Mouse (Mus musculus) CD8-positive naive resting alpha-beta T cell, adult 2 months (primary cell): ENCODE measurements around the gene Ascc1.
A peak's percentile ranks its signal among the peaks of the same experiment; 100 is the strongest.

Experiments used
- DNase-seq, 2 experiments: peaks; one replicate each; pipeline ENCODE4 v3.0.0; 2022; ENCODE audit warnings: low read depth in 2 of 2, low spot score in 2 of 2

Ascc1 gene

DNA sequence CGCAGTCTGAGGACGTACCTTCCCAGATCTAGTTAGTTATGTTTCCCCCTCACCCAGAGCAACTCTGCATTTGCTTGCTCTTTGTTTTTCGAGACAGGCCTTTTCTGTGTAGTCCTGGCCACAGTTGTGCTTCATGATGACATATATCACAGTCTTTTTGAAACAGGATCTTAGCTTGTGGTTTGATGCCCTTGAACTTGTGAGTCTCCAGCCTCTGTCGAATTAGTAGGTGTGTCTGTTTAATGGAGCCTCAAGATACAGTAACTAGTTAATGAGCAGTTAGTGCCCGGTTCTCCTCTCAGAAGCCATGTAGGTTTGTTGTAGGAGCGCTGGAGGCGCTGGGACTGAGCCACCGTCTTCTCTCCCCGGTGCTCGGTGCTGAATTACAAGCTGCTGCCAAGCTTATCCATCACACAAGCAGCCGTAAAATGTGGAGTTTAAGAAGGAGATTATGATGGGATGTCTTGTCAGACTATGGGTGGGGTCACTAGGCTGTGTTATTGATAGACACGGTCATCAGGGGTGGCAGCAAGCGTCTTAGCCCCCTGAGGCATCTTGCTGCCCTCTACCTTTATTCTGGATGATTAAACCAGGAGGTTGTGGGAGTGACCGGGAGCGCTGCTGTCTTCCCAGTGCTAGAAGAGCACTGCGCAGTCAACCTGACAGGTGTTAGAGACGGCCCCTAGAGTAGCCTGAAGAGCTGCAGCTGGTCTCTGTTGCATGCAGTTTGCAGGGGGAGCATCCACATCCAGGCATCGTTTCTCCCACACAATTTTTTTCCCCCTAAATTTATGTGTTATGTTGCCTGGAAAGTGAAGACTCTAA, 75.3 kb downstream of the Ascc1 start:
- DNase-seq: no peak

DNA sequence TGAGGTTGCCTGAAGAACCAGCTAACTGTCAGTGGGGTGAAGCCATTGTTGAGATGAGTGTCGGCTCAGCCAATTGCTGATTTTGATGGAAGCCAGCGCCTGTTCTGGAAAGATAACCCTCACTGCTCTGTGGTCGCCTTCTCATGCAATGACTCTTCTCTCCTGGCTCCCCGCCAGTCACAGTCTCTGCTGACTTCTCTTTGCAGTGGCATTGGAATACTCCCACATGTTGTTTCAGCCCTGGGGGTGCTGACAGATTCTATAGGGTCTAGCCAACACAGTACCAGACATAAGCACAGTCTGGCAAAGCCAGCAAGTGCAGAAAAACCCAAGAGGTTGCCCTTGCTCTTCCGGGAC, 75.9 kb downstream of the Ascc1 start:
- no peak for DNase-seq

- no peak for DNase-seq
Observed at GRCm38 (mm10) chr10:60080171-60080570, 77.6 kb downstream of the Ascc1 start.

- DNase-seq: no peak
Observed at GRCm38 (mm10) chr10:60080601-60080981, 78.0 kb downstream of the Ascc1 start.

DNA sequence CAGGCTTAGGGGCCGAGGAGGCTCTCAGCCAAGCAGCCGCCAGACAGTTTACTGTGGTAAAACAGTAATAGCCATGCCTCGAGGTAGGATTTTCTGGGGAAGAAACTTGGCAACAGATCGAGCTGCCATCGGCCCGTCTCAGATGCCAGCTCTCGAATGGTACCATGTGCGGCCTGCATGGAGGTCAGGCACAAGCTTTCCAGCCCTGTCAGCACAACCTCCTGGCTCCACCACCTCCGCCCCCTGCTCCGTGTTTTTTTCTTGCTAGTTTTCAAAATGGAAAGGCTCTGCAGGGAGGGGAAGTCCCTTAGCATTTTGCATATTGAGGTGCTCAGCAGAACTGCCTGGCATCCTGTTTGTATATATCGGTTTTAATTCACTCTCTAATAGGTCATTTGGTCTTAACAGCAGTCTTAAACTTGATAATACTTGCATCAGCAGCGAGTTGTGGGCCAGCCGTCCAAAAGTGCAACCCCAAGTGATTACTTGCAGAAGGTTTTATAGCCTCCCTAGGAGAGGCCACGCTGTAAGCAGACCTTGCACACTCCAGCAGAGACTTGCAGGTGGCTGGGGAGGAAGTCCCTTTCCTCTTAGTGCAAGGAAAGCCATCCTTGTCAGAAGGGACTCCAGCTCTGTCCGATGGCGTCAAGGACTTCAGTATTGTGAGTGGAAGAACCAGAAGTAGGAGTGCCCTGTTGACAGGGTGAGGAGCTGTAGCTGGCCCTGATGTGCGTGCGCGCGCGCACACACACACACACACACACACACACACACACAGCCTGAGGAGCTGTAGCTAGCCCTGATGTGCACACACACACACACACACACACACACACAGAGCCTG, 78.6 kb downstream of the Ascc1 start:
- DNase-seq: peak in 1 of 2 experiments; percentile 10

DNA sequence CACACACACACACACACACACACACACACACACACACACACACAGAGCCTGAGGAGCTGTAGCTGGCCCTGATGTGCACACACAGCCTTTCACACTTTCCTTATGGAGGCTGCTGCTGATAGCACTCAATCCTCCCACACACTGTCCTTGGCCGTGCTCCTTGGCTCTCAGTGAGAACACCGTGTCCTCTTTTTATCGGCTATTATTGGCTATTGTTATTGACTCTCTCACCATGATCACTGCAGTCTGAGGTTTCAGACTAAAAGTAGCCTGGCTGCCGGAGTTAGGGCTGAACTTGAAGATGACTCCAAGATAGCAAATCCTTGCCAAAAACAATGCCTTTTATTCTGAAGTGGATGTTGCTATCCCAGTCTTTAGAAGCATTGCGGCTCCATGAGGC, 79.3 kb downstream of the Ascc1 start:
- no peak for DNase-seq

GRCm38 (mm10) chr10:60084065-60084464, 81.5 kb downstream of the Ascc1 start:
- no peak for DNase-seq

DNA sequence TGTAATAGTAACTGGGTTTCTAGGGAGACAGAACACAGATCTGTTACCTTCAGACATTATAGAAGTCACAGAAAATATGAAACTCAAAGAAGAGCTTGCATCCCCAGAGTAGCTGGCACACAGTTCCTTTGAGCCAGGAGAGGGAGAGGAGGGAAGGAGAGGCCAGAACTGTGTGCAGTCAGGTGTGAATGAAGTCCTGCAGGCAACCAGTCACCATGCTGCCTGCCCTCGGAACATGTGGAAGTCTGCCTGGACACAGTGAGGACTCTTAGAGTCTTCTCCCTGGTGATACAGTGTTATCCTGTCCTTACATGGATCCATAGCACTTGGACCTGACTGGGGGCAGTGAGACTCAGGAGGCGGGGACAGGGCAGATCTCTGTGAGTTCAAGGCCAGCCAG, 89.7 kb downstream of the Ascc1 start:
- no peak for DNase-seq

DNA sequence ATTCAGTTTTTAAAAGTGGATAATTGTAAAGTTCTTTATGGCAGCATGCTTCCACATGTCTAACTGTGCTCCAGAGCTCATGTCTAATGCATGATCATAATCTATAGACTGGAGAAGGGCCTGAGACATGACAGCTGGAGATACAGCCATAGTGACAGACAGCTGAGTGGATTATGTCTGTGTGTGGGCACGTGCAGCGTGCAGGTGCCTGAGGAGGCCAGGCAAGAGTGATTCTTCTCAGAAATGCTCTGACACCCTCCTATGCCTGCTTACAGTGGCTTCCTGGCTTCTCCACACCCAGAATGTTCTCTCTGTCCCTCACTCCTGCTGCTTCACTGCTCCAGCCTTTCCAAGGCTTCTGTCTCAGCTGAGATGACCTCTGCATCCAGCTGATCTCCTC, 91.1 kb downstream of the Ascc1 start:
- no peak for DNase-seq

DNA sequence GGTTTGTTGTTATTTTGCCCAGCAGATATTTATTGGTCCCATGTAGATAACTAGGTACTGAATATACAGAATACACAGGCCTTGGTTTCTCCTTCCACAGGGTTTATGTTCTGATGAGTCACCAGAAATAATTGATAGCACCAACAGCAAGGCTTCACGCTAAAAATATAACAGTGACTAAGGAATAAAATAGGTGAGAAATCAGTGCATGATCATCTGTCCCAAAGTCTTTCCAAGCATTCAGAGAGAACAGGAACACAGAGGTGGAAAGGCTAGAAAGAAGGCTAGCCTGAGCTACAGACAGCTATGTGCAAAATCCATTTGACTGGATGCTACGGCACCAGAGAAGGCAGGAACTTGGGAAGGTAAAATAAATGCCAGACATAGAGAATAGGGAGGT, 93.0 kb downstream of the Ascc1 start:
- no peak for DNase-seq

- DNase-seq: no peak
Observed at GRCm38 (mm10) chr10:60096302-60096701, 93.7 kb downstream of the Ascc1 start.

DNA sequence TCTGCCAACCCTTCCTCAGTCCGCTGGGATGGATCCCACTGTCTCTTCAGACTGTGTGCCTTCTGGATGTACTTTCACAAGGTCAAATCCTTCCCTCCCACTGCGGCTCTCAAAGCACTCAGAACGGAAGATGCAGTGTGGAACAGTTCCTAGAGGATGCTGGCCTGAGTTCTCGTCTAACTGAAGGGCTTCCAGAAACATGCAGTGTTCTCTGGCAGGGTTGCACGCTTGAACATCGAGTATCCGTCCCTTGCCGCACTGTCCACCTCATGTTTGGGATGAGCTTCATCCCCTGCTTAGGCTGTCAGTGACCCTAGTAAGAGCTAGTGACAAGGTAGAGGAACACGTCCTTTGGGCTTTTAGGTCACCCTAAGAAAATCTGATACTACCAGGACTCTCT, 94.5 kb downstream of the Ascc1 start:
- DNase-seq: no peak

- DNase-seq: no peak
Observed at GRCm38 (mm10) chr10:60097774-60098173, 95.2 kb downstream of the Ascc1 start.

GRCm38 (mm10) chr10:60105391-60106145, 103.0 kb downstream of the Ascc1 start:
- DNase-seq: no peak

- DNase-seq: peak in 1 of 2 experiments; percentile 27
Observed at GRCm38 (mm10) chr10:60106146-60106530, 103.5 kb downstream of the Ascc1 start, which contains the start of gene Spock2. Spock2 (plus strand) TSS chr10:60106219.

DNA sequence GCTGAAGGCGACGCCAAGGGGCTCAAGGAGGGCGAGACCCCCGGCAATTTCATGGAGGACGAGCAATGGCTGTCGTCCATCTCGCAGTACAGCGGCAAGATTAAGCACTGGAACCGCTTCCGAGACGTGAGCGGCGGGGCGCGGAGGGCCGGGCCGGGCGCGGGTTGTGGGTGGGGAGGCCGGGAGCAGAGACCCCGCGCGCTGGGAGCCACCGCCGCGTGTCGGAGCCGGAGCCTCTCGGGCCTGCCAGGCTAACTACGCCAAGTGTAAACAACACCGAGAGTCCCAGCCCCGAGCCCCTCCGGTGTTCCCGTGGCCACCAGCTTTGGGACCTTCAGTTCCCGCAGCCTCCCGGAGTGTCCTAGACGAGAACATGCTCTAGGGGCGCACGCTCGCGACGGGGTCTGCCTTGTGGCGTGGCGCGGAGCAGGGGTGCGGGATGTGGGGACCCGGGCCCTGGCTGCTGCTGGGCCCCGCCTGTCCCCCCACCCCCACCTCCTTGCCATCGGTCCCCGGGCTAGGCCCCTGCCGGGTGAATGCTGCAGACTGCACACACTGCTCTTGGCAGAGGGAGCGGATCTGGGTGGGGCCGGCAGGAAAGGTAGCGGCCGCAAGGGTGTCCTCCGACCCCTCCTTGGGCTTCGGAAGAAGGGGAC, 104.1 kb downstream of the Ascc1 start:
- DNase-seq: peak; percentile 4 to 24

DNA sequence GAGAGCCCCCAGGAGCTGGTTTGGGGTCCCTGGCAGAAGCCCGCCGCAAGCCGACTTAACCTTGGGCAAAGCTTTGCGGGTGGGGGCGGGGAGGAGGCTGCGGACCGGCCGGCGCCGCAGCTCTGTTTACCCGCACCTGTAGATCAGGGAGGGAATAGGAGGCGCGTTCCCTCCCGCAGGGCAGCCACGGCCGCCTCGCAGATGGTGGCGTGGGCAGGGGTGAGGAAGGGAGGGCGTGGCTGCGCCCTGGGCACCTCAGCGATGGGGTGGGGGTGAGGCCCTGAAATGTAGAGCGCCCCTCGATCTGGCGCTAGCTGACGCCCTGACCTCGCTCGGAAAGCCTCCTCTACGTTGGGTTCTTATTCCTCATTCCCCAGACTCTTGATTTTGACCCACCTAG, 104.8 kb downstream of the Ascc1 start:
- DNase-seq: no peak

DNA sequence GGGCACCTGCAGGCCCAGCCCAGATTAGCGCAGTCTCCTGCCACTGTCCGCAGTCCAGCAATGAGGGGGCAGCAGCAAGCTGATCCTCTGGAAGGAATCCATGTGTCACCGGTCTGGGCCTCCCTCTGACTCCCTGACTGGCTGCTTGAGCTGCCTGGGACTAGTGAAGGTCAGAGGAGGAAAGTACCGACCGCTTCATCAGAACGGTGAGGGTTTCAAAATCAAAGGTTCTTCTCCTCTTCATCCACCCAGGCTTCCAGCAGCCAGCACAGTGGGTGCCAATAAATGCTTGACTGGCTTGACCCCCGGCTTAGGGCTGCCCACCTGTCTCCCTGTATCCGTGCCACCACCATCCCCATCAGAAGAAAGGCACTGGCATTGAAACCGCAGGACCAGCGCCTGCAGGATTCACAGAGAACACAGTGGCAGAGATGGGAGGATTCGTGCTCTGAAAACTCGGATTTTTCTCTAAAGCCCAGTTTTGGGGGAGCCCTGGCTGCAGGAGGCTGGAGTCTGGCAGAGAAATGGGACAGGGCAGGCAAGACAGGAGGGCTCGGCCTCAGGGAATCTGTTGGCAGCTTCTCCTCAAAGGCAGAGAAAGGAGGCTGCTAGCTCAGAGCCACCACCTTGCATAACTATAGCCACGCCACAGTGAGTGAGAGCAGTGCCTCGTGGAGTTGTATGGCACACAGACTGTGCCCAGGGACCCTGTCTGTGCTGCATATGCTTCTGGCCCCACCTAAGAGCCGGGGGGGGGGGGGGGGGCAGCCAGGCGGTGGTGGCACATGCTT, 105.9 kb downstream of the Ascc1 start:
- no peak for DNase-seq

DNA sequence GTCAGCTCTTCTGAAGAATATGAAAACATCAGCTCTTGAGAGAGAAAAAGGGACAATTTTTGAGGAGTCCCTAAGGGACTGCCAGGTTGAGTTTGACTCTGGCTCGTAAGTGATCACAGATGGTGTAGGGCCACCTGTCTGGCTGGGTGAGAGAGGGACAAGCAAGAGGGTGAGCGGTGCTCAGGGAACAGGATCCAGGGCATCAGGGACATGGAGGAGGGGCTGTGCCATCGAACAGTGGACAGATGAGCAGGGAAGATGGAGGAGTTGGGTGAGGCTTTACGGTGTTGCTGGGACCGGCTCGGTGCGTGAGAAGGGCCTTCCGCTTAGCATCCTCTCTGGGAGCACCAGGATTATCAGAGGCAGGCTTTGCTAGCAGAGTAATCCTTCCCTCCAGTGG, 106.7 kb downstream of the Ascc1 start:
- DNase-seq: no peak

DNA sequence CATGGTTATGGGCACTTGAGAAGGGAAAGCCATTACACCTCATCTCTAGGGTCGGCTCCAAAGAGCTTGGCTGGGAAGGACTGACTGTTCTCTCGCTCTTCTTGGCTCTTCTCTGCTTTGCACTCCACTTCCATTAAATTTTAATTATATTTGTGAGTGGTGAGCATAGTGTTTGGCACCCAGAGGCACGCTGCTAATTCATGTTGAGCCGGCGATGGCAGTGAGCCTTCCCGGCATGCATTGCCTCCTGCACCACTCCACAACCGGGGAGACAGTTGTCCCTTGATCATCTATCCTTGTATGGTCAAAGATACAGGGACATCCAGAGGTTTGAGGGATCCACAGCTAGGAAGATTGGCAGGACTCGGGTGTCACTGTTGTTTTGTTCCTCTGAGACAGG, 107.4 kb downstream of the Ascc1 start:
- no peak for DNase-seq
